Mouse (Mus musculus): ENCODE data around the gene Zswim3. TPM values are rescaled to one million over a fixed set of nuclear protein-coding genes. Genes with fewer than 3 reads are reported as not detected.
A peak's percentile ranks its signal among the peaks of the same experiment; 100 is the strongest.

The Zswim3 gene
- total RNA-seq, 2 experiments from 2014 or later: 7.2 to 8.9 TPM

DNA sequence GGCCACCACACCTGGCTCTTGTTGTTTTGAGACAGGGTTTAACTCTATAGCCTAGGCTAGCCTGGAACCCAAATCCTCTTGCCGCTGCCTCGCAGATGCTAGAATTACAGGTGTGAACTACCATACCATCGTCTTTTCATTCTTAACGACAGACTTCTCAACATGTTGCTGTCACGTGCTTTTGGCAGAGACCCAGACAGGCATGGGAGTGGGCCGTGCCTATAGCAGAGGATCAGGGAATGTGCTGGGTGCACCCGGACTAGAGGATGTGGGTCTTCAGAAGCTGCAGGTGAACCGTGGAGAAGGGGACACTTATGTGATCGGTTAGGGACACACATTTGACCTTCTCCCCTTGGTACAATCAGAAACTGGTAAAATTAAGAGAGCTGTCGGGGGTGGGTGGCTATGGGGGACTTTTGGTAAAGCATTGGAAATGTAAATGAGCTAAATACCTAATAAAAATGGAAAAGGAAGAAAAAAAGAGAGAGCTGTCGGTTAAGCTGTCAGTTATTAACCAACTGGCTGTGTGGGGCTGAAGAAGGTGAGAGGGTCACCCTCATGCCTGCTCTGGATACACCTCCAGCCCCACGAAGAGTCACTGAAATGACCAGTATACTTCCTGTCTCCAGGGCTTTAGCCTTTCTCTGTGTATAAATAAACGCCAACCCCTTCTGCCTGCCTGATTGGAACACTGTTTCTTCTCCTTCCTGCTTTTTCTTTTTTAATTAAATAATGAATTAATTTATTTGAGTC, 4.5 kb upstream of the Zswim3 start:
- Histone ChIP-seq H3K4me3 (no peak overlapping the region), H3K27ac (no peak overlapping the region)
- no peak for DNase-seq (ENCODE audit: low spot score in 2 of 2)
- no peak for TF ChIP-seq CTCF (conservative IDR thresholded peaks at IDR 0.05)

DNA sequence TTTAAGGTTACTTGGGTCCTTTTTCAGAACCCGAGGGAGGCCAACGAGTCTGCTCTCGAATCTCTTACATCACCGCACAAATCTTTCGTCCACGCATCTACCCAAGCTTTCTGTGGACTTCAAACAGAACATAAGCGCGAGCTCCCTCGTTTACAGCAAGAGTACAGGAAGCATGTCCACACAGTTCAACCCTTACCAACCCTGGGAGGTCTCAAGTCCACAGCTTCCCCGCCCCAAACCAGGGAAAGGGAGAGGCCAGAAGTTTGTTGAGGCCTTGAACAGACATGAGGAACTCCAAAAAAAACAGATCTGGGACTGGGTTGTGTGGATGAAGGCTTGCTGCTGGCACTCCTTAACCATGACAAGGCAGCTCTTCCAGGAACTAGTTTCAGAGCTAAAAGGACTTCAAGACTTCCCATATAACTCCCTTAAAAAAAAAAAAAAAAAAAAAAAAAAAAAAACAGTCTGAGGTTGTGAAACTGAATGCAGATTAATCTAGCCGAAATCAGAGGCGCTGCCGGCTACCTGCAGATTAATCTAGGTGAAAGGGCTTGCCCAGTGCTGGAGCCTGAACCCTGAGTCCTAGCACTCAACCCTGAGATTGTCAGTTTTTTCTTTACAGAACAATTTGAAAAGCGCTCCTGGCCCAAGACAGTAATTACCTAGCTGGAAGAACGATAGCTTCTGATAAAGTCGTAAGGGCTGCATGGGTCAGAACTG, 1.5 kb upstream of the Zswim3 start:
- H3K4me3 ChIP-seq: peak overlapping the region; percentile 100
- TF ChIP-seq CTCF (conservative IDR thresholded peaks at IDR 0.05): no peak
- DNase-seq (ENCODE audit: low spot score in 2 of 2): no peak
- no peak overlapping the region for H3K27ac ChIP-seq

DNA sequence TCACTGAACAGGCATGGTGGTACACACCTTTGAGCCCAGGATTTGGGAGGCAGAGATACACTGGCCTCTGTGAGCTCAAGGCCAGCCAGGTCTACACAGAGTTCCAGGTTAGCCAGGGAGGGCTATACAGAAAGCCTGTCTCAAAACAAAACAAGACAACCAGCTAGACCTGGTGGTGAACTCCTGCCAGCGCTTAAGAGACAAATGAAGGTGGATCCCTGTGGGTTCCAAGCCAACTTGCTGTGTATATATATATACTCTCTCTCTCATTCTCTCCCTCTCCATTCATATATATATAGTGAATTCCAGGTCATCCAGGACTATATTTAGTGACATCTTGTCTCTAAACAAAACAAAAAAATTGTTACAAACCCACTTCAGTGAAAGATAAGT, 981 bp upstream of the Zswim3 start:
- no peak for TF ChIP-seq CTCF (conservative IDR thresholded peaks at IDR 0.05)
- Histone ChIP-seq H3K4me3 (peak overlapping the region; percentile 100), H3K27ac (no peak overlapping the region; the same call in 1 of the 2 replicates)
- DNase-seq (ENCODE audit: low spot score in 2 of 2): no peak

DNA sequence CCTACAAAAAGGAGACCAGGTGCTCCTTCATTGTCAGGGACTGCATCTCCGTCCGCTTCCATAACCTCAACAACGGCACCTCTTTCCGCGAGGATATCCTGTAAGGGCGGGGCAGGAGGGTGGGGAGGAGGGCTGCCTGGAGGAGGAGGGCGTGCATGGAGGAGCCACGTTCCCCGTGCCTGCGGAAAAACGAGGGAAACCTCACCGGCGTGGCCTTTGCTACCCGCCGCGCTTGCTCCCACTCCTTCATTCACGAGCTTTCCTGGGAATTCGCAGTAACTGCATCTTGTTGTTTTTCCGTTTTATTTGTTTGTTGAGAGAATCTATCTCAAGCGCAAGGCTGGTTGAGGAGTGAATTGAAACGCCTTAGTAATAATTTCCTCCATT, 427 bp downstream of the Zswim3 start:
- H3K27ac ChIP-seq: peak overlapping the region; percentile 91

DNA sequence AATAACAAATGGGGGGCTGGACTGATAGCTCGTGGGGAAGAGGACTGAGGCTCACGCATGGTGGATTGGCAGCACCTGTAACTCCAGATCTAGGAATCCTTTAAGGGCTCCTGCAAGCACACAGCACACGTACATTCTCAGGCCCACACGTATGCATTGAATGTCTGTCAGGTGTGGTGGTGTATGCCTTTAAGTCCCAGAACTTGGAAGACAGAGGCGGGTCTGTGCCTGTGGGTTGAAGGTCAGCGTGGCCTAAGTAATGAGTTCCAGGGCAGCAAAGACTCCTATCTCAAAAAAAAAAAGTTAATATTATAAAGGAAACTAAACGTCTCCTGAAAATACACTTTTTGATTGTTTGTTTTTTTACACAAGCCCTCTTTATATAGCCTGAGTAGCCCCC, 1.7 kb downstream of the Zswim3 start:
- no peak overlapping the region for H3K27ac ChIP-seq
- DNase-seq (ENCODE audit: low spot score in 2 of 2): no peak

More for the DNA sequence above, 427 bp downstream of the Zswim3 start:
- TF ChIP-seq CTCF (conservative IDR thresholded peaks at IDR 0.05): no peak
- DNase-seq (ENCODE audit: low spot score in 2 of 2): no peak
- H3K4me3 ChIP-seq: peak overlapping the region; percentile 100

DNA sequence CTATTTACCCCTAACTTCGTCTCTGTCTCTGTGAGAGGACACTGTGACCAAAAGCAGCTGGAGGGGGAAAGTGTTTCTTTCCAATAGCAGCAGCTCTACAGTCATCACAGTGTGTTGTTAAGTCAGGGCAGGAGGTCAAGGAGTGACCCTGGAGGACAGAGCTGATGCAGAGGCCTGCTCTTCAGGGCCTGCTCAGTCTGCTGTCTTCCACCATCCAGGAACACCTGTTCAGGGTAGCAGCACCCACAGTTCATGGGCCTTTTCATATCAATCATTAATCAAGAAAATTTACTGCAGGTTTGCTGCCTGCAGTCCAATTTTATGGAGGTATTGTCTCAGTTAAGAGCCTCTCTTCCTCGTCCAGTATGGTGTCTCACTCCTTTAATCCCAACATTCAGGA, 8.7 kb downstream of the Zswim3 start:
- Histone ChIP-seq H3K27ac (no peak overlapping the region), H3K4me3 (no peak overlapping the region)
- DNase-seq (ENCODE audit: low spot score in 2 of 2): no peak
- TF ChIP-seq CTCF (conservative IDR thresholded peaks at IDR 0.05): no peak

More for the DNA sequence above, 1.7 kb downstream of the Zswim3 start:
- no peak overlapping the region for H3K4me3 ChIP-seq
- TF ChIP-seq CTCF (conservative IDR thresholded peaks at IDR 0.05): no peak

DNA sequence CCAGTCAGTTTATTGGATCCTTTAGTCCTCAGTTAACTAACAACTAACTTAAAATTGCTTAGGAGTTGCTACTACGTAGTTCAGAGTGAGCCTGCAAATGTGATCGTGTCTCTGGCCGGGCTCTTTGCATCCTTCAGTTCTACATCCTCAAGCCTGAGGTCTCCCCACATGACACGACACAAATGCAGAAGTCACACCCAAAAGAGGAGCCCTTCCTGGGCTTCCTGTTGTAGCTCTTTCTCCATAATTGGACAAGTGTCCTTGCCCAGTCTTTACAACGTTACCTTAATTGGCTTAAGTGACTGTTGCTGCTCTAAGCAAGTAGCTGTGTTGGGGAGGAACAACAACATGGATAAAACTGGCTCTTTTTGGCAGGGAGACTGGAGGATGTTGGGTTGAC, 10.4 kb downstream of the Zswim3 start:
- Histone ChIP-seq H3K27ac (no peak overlapping the region), H3K4me3 (no peak overlapping the region)
- no peak for TF ChIP-seq CTCF (conservative IDR thresholded peaks at IDR 0.05)
- DNase-seq (ENCODE audit: low spot score in 2 of 2): no peak

DNA sequence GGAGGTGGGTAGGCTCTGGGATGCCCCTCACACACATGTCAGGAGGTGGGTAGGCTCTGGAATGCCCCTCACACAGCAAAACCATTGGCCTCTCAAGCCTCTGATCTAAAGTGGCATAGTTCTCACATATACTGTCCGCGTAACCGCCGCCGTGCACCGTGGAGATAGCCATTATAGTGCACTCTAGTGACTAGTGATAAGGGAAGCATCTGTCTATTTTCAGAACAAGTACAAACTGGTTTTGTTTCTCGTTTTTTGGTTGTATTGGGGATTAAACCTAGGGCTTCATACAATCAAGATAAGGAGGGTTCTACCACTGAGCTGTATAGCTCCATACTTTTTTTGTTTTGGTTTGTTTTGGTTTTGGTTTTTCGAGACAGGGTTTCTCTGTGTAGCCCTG, 10.9 kb downstream of the Zswim3 start:
- DNase-seq (ENCODE audit: low spot score in 2 of 2): no peak
- Histone ChIP-seq H3K4me3 (no peak overlapping the region), H3K27ac (no peak overlapping the region)
- TF ChIP-seq CTCF (conservative IDR thresholded peaks at IDR 0.05): no peak

DNA sequence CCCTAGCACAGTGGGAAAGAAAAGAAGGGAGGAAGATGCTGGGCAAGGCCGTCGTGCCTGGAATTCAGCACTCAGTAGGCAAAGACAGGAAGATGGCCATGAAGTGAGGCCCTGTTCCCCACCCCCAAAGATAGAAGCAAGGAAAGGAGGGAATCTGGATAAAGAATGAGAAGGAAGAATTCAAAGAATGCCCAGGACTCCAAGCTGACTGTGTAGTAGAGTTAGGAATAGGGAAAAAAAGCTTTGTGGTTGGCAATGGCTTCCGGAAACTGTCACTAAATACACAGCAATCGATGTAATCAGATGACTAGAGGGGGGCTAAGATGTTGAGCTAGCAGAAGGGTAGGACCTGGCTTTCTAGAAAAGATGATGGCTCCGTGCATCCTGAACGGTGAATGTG, 12.3 kb downstream of the Zswim3 start:
- Histone ChIP-seq H3K27ac (no peak overlapping the region), H3K4me3 (no peak overlapping the region)
- DNase-seq (ENCODE audit: low spot score in 2 of 2): no peak
- TF ChIP-seq CTCF (conservative IDR thresholded peaks at IDR 0.05): no peak

DNA sequence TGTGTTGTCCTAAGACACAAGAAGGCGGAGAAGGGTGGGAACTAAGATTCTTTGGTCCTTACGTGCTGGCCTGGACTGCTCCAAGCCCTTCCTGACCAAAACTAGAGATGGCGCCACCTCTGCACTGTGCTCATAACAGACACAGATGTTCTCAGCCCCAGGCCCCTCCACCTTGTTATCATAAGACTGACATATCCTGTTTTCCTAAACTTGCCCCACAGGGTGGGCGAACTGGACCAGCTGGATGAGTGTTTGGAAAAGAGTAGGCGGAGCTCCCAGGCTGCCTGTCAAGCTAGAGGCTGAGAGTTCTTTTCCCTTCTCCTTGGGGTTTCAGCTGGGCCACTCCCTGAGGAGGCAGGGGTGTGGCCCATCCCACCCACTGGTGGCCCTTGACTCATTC, 12.8 kb downstream of the Zswim3 start:
- 0 out of 2 replicates have a peak, but pooled peaks have one; percentile 7 for TF ChIP-seq CTCF (conservative IDR thresholded peaks at IDR 0.05)
- Histone ChIP-seq H3K27ac (no peak overlapping the region), H3K4me3 (no peak overlapping the region)
- DNase-seq (ENCODE audit: low spot score in 2 of 2): no peak

DNA sequence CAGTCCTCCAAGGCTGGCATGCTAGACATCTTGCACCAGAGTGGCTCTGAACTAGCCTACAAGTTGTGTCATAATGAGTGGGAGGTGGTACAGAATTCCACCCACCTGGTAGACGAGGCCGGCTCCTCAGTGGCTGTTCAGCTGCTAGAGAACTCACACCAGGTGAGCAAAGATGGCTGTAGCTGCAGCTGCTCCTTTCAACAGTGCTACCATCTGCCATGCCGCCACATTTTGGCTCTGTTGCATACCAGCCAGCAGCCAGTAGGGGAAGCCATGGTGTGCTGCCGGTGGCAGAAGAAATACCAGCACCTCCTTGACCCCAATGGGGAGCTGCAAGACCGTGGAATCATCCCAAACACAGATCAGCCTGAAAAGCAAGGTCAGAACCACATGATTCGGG, 16.2 kb downstream of the Zswim3 start:
- H3K4me3 ChIP-seq: no peak overlapping the region
- TF ChIP-seq CTCF (conservative IDR thresholded peaks at IDR 0.05): 0 out of 2 replicates have a peak, but pooled peaks have one; percentile 20
- no peak for DNase-seq (ENCODE audit: low spot score in 2 of 2)
- H3K27ac ChIP-seq: no peak overlapping the region

DNA sequence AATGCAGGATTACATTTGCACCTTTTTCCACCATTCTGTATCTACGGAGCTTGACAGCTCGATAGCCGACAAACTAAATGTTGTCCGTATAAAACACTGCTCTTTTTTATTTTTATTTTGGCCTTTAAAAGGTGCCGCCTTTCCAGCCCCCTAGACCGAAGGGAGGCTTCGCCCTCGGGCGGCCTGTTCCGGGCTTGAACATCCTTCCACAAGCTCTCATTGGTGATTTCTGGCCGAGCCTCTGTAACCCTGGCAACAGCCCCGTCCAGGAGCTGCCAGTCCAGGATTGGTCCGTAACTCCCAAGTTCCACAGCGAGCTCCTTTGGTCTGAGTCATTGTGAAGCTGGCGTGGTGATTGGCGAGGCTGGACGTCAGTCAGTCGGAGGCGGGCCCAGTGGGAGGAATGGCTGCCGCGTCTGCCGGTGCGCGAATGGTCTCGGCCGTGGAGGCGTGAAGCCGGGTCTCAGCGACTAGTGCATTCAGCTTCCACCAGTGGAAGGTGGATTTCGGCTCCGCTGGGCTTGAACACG, 17.8 kb downstream of the Zswim3 start, which contains the start of gene Zswim1:
Gene Zswim1, plus strand, starts transcription at position 51 of the 530 bp plus-strand sequence.
- TF ChIP-seq CTCF (conservative IDR thresholded peaks at IDR 0.05): peak; percentile 15; the same call in 1 of the 2 replicates
- H3K27ac ChIP-seq: peak within 1 kb of the TSS; percentile 94
- peak; percentile 99 to 100 for DNase-seq (ENCODE audit: low spot score in 2 of 2)
- peak within 1 kb of the TSS; percentile 63 for H3K4me3 ChIP-seq

DNA sequence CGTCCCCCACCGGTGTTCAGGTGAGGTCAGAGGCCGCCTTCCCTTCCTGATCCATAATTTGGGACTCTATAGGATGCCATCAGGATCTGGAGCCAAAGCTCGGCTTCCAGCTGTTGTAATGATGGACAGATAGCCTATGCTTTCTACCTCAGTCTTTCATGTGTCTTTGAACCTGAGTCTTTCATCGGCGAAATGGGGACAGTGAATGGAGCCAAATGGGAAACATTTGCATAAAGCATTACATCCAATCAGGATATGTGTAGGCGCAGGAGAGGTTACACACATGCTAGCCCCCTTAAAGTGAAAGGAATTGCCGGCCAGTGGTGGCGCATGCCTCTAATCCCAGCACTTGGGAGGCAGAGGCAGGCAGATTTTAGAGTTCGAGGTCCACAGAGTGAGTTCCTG, 18.3 kb downstream of the Zswim3 start:
- peak overlapping the region; percentile 63 for H3K4me3 ChIP-seq
- peak overlapping the region; percentile 94 for H3K27ac ChIP-seq
- peak; percentile 45 for TF ChIP-seq CTCF (conservative IDR thresholded peaks at IDR 0.05)
- DNase-seq (ENCODE audit: low spot score in 2 of 2): peak in 1 of 2 experiments; percentile 29
